Mouse (Mus musculus) midbrain, embryonic 11.5 days (tissue): ENCODE measurements around the gene Dcdc2b. TPM values are rescaled to one million over a fixed set of nuclear protein-coding genes. Genes with fewer than 3 reads are reported as not detected.

Experiments
- ATAC-seq: fragments of 200-750 bp; cut with Nextera tagmentation; 2 replicates; pipeline ENCODE4 v1.8.0; 2017; ENCODE audit warnings: moderate TSS enrichment, moderate library complexity; ENCODE audit not compliant: low FRiP score
- DNase-seq: peaks from one replicate; pipeline ENCODE4 v3.0.0; 2015; ENCODE audit warnings: low spot score; ENCODE audit errors: missing footprints
- H3K27ac ChIP-seq: fragments of 300-500 bp; sonication (generic); 2 replicates; pipeline ENCODE4 v1.5.1; 2014; ENCODE audit warnings: low read depth, low read length
- H3K27me3 ChIP-seq: fragments of 300-500 bp; sonication (generic); 2 replicates; pipeline ENCODE4 v1.6.1; 2014; ENCODE audit warnings: mild to moderate bottlenecking, low read length, moderate library complexity, mixed read lengths; ENCODE audit not compliant: control insufficient read depth, insufficient read depth
- H3K36me3 ChIP-seq: fragments of 300-500 bp; sonication (generic); 2 replicates; pipeline ENCODE4 v1.6.1; 2014; ENCODE audit warnings: mild to moderate bottlenecking, low read length, moderate library complexity, mixed read lengths; ENCODE audit not compliant: control insufficient read depth, insufficient read depth
- H3K4me1 ChIP-seq: fragments of 300-500 bp; sonication (generic); 2 replicates; pipeline ENCODE4 v1.6.1; 2014; ENCODE audit warnings: low read length; ENCODE audit not compliant: control insufficient read depth, insufficient read depth
- H3K4me2 ChIP-seq: fragments of 300-500 bp; sonication (generic); 2 replicates; pipeline ENCODE4 v1.6.1; 2014; ENCODE audit warnings: mild to moderate bottlenecking, moderate library complexity
- H3K4me3 ChIP-seq: fragments of 300-500 bp; sonication (generic); 2 replicates; pipeline ENCODE4 v1.5.1; 2014; ENCODE audit warnings: low read depth, low read length
- H3K9ac ChIP-seq: fragments of 300-500 bp; sonication (generic); 2 replicates; pipeline ENCODE4 v1.6.1; 2014; ENCODE audit warnings: low read length
- H3K9me3 ChIP-seq: fragments of 300-500 bp; sonication (generic); 2 replicates; pipeline ENCODE4 v1.6.1; 2016; ENCODE audit warnings: low read length; ENCODE audit not compliant: control insufficient read depth
- WGBS: fragments of 180-500 bp; shearing (Covaris S2); extraction: QIAGEN DNeasy Blood & Tissue Kit; methylation state at CpG from one replicate; pipeline ENCODE4 v1.1.7; 2014; 5-methylcytosine and 5-hydroxymethylcytosine counted together
- polyA plus RNA-seq: library from polyadenylated mRNA; unstranded; fragments of >200 nt; fragmentation: Nextera tagmentation; extraction: Ambion mirVana; gene quantifications from 2 replicates; pipeline ENCODE4 v1.2.1, GENCODE M21; 2014

Dcdc2b gene
- polyA plus RNA-seq, 1 experiment from 2014 or later: 1.7 TPM

GRCm38 (mm10) chr4:129576863-129577491, 37.1 kb downstream of the Dcdc2b start:
- 28% methylated on average over 21 of the region's 21 CpGs for WGBS
- Histone ChIP-seq H3K27ac (no peak overlapping the region), H3K27me3 (no peaks in the 10 kb centered on the region), H3K36me3 (no peaks in the 10 kb centered on the region), H3K4me2 (peak overlapping the region; percentile 8; the same call in 1 of the 2 replicates), H3K4me3 (no peak overlapping the region), H3K4me1 (no peaks in the 10 kb centered on the region), H3K9me3 (no peaks in the 10 kb centered on the region), H3K9ac (0 out of 2 replicates have a peak overlapping the region, but pooled peaks have one; percentile 13)
- ATAC-seq (no peak), DNase-seq (peak; percentile 96)

GRCm38 (mm10) chr4:129575171-129575844, 38.7 kb downstream of the Dcdc2b start:
- Histone ChIP-seq H3K4me3 (no peak overlapping the region), H3K27me3 (no peaks in the 10 kb centered on the region), H3K9ac (no peak overlapping the region), H3K4me1 (no peaks in the 10 kb centered on the region), H3K36me3 (no peaks in the 10 kb centered on the region), H3K4me2 (no peak overlapping the region), H3K27ac (no peak overlapping the region), H3K9me3 (no peaks in the 10 kb centered on the region)
- WGBS: 70% methylated on average over 7 of the region's 8 CpGs
- ATAC-seq: no peak
- no peak for DNase-seq

- Histone ChIP-seq H3K36me3 (no peaks in the 10 kb centered on the region), H3K4me3 (no peak within 1 kb of the TSS), H3K4me2 (no peak within 1 kb of the TSS), H3K27me3 (no peaks in the 10 kb centered on the region), H3K4me1 (no peaks in the 10 kb centered on the region), H3K9me3 (no peaks in the 10 kb centered on the region), H3K27ac (no peak within 1 kb of the TSS), H3K9ac (no peak within 1 kb of the TSS)
- ATAC-seq: no peak
- no peak for DNase-seq
- 89% methylated on average over 8 of the region's 8 CpGs for WGBS
Observed at GRCm38 (mm10) chr4:129573430-129573829, 40.6 kb downstream of the Dcdc2b start, which contains the start of gene Lck. Gene Lck (minus strand): TSS chr4:129573641.

- no peak for DNase-seq
- Histone ChIP-seq H3K4me3 (no peak overlapping the region), H3K9ac (no peak overlapping the region), H3K27ac (no peak overlapping the region), H3K4me1 (no peaks in the 10 kb centered on the region), H3K36me3 (no peaks in the 10 kb centered on the region), H3K27me3 (no peaks in the 10 kb centered on the region), H3K9me3 (no peaks in the 10 kb centered on the region), H3K4me2 (no peak overlapping the region)
- WGBS: 97% methylated on average over 4 of the region's 4 CpGs
- no peak for ATAC-seq
Observed at GRCm38 (mm10) chr4:129573093-129573370, 41.0 kb downstream of the Dcdc2b start.

- ATAC-seq: no peak
- no peak overlapping the region for H3K4me3 ChIP-seq
- no peaks in the 10 kb centered on the region for H3K36me3 ChIP-seq
- no peaks in the 10 kb centered on the region for H3K27me3 ChIP-seq
- H3K4me1 ChIP-seq: no peaks in the 10 kb centered on the region
- H3K9ac ChIP-seq: no peak overlapping the region
- no peaks in the 10 kb centered on the region for H3K9me3 ChIP-seq
- no peak overlapping the region for H3K27ac ChIP-seq
- DNase-seq: no peak
- 91% methylated on average over 13 of the region's 13 CpGs for WGBS
- H3K4me2 ChIP-seq: no peak overlapping the region
Observed at GRCm38 (mm10) chr4:129572236-129573092, 41.6 kb downstream of the Dcdc2b start.

GRCm38 (mm10) chr4:129571551-129572084, 42.4 kb downstream of the Dcdc2b start:
- WGBS: 76% methylated on average over 8 of the region's 8 CpGs
- H3K4me1 ChIP-seq: no peaks in the 10 kb centered on the region
- no peaks in the 10 kb centered on the region for H3K9me3 ChIP-seq
- H3K36me3 ChIP-seq: no peaks in the 10 kb centered on the region
- no peak for ATAC-seq
- H3K4me2 ChIP-seq: no peak overlapping the region
- H3K4me3 ChIP-seq: no peak overlapping the region
- DNase-seq: no peak
- no peaks in the 10 kb centered on the region for H3K27me3 ChIP-seq
- H3K9ac ChIP-seq: no peak overlapping the region
- H3K27ac ChIP-seq: no peak overlapping the region

- Histone ChIP-seq H3K4me2 (no peak overlapping the region), H3K4me3 (no peak overlapping the region), H3K36me3 (no peaks in the 10 kb centered on the region), H3K4me1 (no peaks in the 10 kb centered on the region), H3K27me3 (no peaks in the 10 kb centered on the region), H3K9me3 (no peaks in the 10 kb centered on the region), H3K27ac (no peak overlapping the region), H3K9ac (no peak overlapping the region)
- DNase-seq: no peak
- 90% methylated on average over 6 of the region's 6 CpGs for WGBS
- ATAC-seq: no peak
Observed at GRCm38 (mm10) chr4:129570028-129570427, 44.0 kb downstream of the Dcdc2b start.

GRCm38 (mm10) chr4:129568366-129568765, 45.7 kb downstream of the Dcdc2b start:
- no peaks in the 10 kb centered on the region for H3K27me3 ChIP-seq
- H3K9ac ChIP-seq: no peak overlapping the region
- H3K9me3 ChIP-seq: no peaks in the 10 kb centered on the region
- WGBS: 91% methylated on average over 7 of the region's 7 CpGs
- no peak for ATAC-seq
- H3K36me3 ChIP-seq: no peaks in the 10 kb centered on the region
- no peaks in the 10 kb centered on the region for H3K4me1 ChIP-seq
- no peak overlapping the region for H3K4me2 ChIP-seq
- H3K4me3 ChIP-seq: no peak overlapping the region
- no peak for DNase-seq
- no peak overlapping the region for H3K27ac ChIP-seq

GRCm38 (mm10) chr4:129565139-129565538, 48.9 kb downstream of the Dcdc2b start:
- no peak overlapping the region for H3K4me3 ChIP-seq
- no peak overlapping the region for H3K9ac ChIP-seq
- no peaks in the 10 kb centered on the region for H3K4me1 ChIP-seq
- H3K4me2 ChIP-seq: no peak overlapping the region
- no peaks in the 10 kb centered on the region for H3K9me3 ChIP-seq
- no peaks in the 10 kb centered on the region for H3K27me3 ChIP-seq
- H3K36me3 ChIP-seq: no peaks in the 10 kb centered on the region
- DNase-seq: no peak
- WGBS: 81% methylated on average over 6 of the region's 6 CpGs
- H3K27ac ChIP-seq: no peak overlapping the region
- ATAC-seq: no peak
